Mouse (Mus musculus): ENCODE results near the gene Gm42715.

DNA sequence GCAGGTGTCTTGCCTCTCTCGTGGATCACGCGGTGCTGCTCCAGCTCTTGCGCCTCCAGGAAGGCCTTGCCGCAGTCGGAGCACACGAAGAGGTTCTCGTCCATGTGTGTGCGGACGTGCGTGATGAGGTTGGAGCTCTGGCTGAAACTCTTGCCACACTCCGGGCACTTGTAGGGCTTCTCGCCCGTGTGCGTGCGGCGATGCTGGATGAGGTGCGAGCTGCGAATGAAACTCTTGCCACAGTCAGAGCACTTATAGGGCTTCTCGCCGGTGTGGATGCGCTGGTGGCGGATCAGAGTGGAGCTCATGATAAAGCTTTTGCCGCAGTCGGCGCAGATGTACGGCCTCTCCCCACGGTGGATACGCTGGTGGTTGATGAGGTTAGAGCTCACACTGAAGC, 91.6 kb downstream of the Gm42715 start:
- TF ChIP-seq CTCF (IDR thresholded peaks at IDR 0.05; ENCODE audit: extremely low read depth, insufficient read depth, low read length) (no peak), POLR2A (IDR thresholded peaks at IDR 0.05; ENCODE audit: extremely low read depth, insufficient read depth, low read length) (no peak)

Measured in cortical plate, adult 2 months (tissue).